Mouse (Mus musculus) forebrain, embryonic 11.5 days (tissue): ENCODE measurements at regions not wholly inside any gene's neighbourhood (a gene's known extent, or its start where the extent isn't known, plus 50 kb on each side); places are given as distances from the start of the nearest gene placed in this dataset.

Experiments used
- ATAC-seq: fragments of 200-750 bp; cut with Nextera tagmentation; replicated peaks from 2 replicates; pipeline ENCODE4 v1.8.0; 2017; ENCODE audit warnings: moderate TSS enrichment; ENCODE audit not compliant: low FRiP score
- DNase-seq: peaks from one replicate; pipeline ENCODE4 v3.0.0-alpha.2; 2017; ENCODE audit warnings: low spot score
- H3K27ac ChIP-seq: fragments of 300-500 bp; sonication (generic); 2 replicates; pipeline ENCODE4 v1.5.1; 2014; ENCODE audit warnings: low read depth, low read length
- H3K27me3 ChIP-seq: fragments of 300-500 bp; sonication (generic); 2 replicates; pipeline ENCODE4 v1.6.1; 2014; ENCODE audit warnings: mild to moderate bottlenecking, low read length, mixed read lengths; ENCODE audit not compliant: control insufficient read depth, insufficient read depth
- H3K36me3 ChIP-seq: fragments of 300-500 bp; sonication (generic); 2 replicates; pipeline ENCODE4 v1.6.1; 2014; ENCODE audit warnings: mild to moderate bottlenecking, low read length, moderate library complexity, mixed read lengths; ENCODE audit not compliant: control insufficient read depth, insufficient read depth
- H3K4me1 ChIP-seq: fragments of 300-500 bp; sonication (generic); replicated peaks from 2 replicates; pipeline ENCODE4 v1.6.1; 2014; ENCODE audit warnings: low read length, mixed read lengths; ENCODE audit not compliant: control insufficient read depth, insufficient read depth
- H3K4me2 ChIP-seq: fragments of 300-500 bp; sonication (generic); 2 replicates; pipeline ENCODE4 v1.6.1; 2014; ENCODE audit warnings: low read depth, mild to moderate bottlenecking, low read length, moderate library complexity, mixed read lengths; ENCODE audit not compliant: severe bottlenecking
- H3K4me3 ChIP-seq: fragments of 300-500 bp; sonication (generic); 2 replicates; pipeline ENCODE4 v1.5.1; 2014; ENCODE audit warnings: low read depth, low read length
- H3K9ac ChIP-seq: fragments of 300-500 bp; sonication (generic); 2 replicates; pipeline ENCODE4 v1.6.1; 2014; ENCODE audit warnings: low read length
- H3K9me3 ChIP-seq: fragments of 300-500 bp; sonication (generic); 2 replicates; pipeline ENCODE4 v1.6.1; 2016; ENCODE audit warnings: low read length, mixed read lengths; ENCODE audit not compliant: control insufficient read depth
- WGBS: fragments of 180-500 bp; shearing (Covaris S2); extraction: QIAGEN DNeasy Blood & Tissue Kit; methylation state at CpG from one replicate; pipeline ENCODE4 v1.1.7; 2014; 5-methylcytosine and 5-hydroxymethylcytosine counted together

DNA sequence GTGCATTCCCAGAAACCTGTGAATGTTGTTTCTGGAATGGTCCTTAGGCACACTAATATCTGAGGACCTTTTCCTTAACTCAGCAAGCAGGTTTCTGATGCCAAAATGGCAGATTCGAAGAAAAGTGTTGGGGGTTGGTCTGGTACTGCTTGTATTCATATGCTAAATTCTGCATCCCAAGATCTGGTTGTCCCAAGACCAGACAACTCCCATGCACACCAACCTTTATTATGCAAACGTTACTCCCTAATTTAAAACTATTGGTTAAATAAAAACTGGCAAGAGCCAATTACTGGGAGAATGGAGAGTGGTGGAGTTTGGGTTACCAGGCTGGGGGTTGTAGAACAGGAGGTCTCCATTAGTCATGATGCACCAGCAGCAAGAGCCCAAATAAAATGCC, 129.0 kb upstream of the Tspan2 start:
- 63% methylated on average over 2 of the region's 2 CpGs for WGBS

DNA sequence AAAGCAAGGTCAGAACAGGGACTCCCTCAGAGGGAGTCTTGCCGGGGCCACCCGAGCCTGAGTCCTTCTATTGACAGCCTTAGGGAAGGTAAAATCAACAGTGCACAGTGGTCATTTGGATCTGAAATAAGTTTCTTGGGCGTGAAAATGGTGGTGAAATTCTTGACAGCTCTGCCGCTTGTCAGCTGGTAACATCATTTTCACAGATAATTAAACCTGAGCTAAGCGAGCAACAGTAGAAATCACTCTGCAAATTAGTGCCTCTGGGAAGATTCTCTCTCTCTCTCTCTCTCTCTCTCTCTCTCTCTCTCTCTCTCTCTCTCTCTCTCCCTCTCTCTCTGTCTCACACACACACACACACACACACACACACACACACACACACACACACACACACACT, 123.4 kb upstream of the Tspan2 start:
- no peak for ATAC-seq

More for the DNA sequence above, 129.0 kb upstream of the Tspan2 start:
- no peak overlapping the region for H3K4me2 ChIP-seq
- H3K27me3 ChIP-seq = no peaks in the 10 kb centered on the region
- no peaks in the 10 kb centered on the region for H3K9me3 ChIP-seq
- no peak overlapping the region for H3K27ac ChIP-seq
- H3K9ac ChIP-seq = no peak overlapping the region
- H3K36me3 ChIP-seq = no peaks in the 10 kb centered on the region
- H3K4me3 ChIP-seq = no peak overlapping the region
- H3K4me1 ChIP-seq = 0 out of 2 replicates have a peak, but pooled peaks cover 3% of the 10 kb centered on the region
- ATAC-seq = no peak
- DNase-seq = no peak

DNA sequence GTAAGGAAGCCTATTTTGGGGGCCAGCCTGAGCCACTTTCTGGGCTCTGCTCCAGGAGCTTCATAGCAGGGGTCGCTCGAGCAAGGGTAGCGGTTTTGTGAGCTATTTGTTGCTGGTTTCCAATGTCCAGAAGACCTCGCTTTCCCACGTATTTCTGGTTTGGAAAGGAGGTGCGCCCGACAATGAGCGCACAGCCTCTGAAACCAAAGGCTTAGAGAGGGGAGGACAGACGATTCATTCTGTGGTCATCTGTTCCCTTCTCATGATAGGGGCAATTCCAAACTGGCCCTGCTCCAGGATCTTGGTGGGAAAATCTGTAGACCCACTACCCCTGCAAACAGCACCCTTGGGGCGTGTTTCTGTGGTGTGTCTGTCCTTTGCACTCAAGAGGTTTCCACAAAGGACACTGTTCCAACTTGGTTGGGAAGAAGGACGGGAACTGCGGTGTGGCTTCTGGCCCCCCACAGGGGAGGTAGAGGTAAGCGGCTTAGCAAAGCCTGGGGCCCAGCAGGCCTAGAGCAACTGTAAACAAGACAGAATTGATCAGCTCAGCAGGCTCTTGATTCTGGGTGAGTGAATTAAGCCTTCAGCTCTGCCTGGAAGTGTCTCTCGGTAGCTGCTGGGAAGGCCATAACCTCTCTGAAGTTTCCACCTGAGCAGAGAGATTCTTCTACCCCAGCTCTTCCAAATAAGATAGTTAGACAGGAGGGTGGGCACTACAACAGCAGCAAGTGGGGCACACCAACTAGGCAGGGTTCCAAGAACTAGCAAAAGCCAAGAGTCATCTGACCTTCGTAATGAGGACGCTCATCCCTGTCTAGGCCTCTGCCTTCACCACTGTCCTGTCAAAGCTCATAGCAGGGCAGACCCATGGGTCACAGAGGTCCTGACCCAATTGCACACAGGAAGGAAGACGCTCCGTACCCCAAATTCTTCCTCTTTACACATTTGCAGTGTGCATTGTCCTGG, 122.6 kb upstream of the Tspan2 start:
- H3K36me3 ChIP-seq = no peaks in the 10 kb centered on the region
- H3K4me3 ChIP-seq = no peak overlapping the region
- no peaks in the 10 kb centered on the region for H3K9me3 ChIP-seq
- DNase-seq = peak; percentile 56
- no peak overlapping the region for H3K9ac ChIP-seq
- no peak overlapping the region for H3K27ac ChIP-seq
- no peak overlapping the region for H3K4me2 ChIP-seq
- peaks cover 3% of the 10 kb centered on the region; the same call in 1 of the 2 replicates for H3K4me1 ChIP-seq
- H3K27me3 ChIP-seq = no peaks in the 10 kb centered on the region
- WGBS = 16% methylated on average over 18 of the region's 18 CpGs
- no peak for ATAC-seq

More for the DNA sequence above, 123.4 kb upstream of the Tspan2 start:
- H3K36me3 ChIP-seq = no peaks in the 10 kb centered on the region
- 28% methylated on average over 5 of the region's 5 CpGs for WGBS
- H3K27me3 ChIP-seq = no peaks in the 10 kb centered on the region
- peaks cover 3% of the 10 kb centered on the region; the same call in 1 of the 2 replicates for H3K4me1 ChIP-seq
- no peak overlapping the region for H3K9ac ChIP-seq
- H3K4me2 ChIP-seq = no peak overlapping the region
- H3K4me3 ChIP-seq = no peak overlapping the region
- H3K27ac ChIP-seq = no peak overlapping the region
- no peaks in the 10 kb centered on the region for H3K9me3 ChIP-seq
- DNase-seq = no peak

DNA sequence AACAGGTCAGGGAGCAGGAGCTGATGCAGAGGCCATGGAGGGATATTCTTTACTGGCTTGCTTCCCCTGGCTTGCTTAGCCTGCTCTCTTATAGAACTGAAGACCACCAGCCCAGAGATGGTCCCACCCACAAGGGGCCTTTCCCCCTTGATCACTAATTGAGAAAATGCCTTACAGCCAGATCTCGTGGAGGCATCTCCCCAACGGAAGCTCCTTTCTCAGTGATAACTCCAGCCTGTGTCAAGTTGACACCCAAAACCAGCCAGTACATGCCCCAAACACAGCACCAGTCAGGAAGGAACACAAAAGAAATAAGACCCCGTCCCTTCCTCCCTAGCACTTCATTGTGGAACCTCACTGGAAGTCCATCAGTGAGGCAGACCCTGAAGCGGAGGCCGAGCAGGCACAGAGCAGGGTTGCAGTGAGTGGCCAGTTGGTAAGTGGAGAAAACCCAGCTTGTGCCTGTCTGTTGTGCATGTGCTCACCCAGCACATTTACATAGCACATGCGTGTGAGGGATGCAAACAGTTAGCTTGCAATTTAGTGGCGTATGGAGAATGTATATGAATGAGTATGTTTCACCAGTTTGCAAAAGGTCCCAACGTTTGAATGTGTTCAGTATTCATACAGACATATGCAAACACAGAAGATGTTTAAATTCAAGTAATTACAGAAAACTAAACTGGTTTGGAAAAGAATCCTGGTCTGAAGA, 114.5 kb upstream of the Tspan2 start:
- 73% methylated on average over 8 of the region's 8 CpGs for WGBS
- Histone ChIP-seq H3K9ac (no peak overlapping the region), H3K4me1 (no peaks in the 10 kb centered on the region), H3K9me3 (no peaks in the 10 kb centered on the region), H3K27ac (no peak overlapping the region), H3K4me2 (no peak overlapping the region), H3K27me3 (no peaks in the 10 kb centered on the region), H3K4me3 (no peak overlapping the region), H3K36me3 (no peaks in the 10 kb centered on the region)
- no peak for DNase-seq
- no peak for ATAC-seq

GRCm38 (mm10) chr3:102636076-102636475, 98.3 kb upstream of the Tspan2 start:
- Histone ChIP-seq H3K9me3 (no peaks in the 10 kb centered on the region), H3K4me3 (no peak overlapping the region), H3K9ac (no peak overlapping the region), H3K27me3 (no peaks in the 10 kb centered on the region), H3K4me1 (no peaks in the 10 kb centered on the region), H3K4me2 (no peak overlapping the region), H3K27ac (no peak overlapping the region), H3K36me3 (no peaks in the 10 kb centered on the region)
- WGBS = 87% methylated on average over 4 of the region's 4 CpGs
- ATAC-seq (no peak), DNase-seq (no peak)

GRCm38 (mm10) chr3:102636674-102637073, 97.7 kb upstream of the Tspan2 start:
- H3K9ac ChIP-seq = no peak overlapping the region
- WGBS = 84% methylated on average over 4 of the region's 4 CpGs
- H3K9me3 ChIP-seq = no peaks in the 10 kb centered on the region
- H3K4me1 ChIP-seq = no peaks in the 10 kb centered on the region
- H3K27ac ChIP-seq = no peak overlapping the region
- no peak for DNase-seq
- no peaks in the 10 kb centered on the region for H3K27me3 ChIP-seq
- no peaks in the 10 kb centered on the region for H3K36me3 ChIP-seq
- no peak overlapping the region for H3K4me3 ChIP-seq
- no peak for ATAC-seq
- H3K4me2 ChIP-seq = no peak overlapping the region

GRCm38 (mm10) chr3:102644276-102644940, 89.9 kb upstream of the Tspan2 start:
- Histone ChIP-seq H3K9ac (no peak overlapping the region), H3K27me3 (no peaks in the 10 kb centered on the region), H3K27ac (no peak overlapping the region), H3K4me3 (no peak overlapping the region), H3K4me2 (no peak overlapping the region), H3K9me3 (no peaks in the 10 kb centered on the region), H3K36me3 (no peaks in the 10 kb centered on the region), H3K4me1 (no peaks in the 10 kb centered on the region)
- 81% methylated on average over 11 of the region's 11 CpGs for WGBS
- no peak for ATAC-seq
- no peak for DNase-seq

DNA sequence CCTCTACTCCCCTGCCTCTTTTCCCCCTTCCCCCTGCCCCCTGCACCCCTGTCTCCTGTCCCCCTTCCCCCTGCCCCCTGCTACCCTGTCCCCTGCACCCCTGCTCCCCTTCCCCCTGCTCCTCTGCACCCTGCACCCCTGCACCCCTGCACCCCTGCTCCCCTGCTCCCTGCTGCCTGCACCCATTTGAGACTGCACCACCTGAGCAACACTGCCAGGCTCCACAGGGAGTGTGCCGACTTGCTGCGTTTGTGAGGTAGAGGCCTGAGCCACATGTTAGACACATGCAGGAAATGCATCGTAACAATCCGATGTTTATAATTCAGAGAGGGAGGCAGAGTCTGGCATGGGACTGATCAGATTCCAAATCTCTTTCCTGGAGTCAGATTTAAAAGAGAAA, 85.9 kb upstream of the Tspan2 start:
- no peak overlapping the region for H3K27ac ChIP-seq

More for the DNA sequence above, 85.9 kb upstream of the Tspan2 start:
- H3K4me2 ChIP-seq = no peak overlapping the region
- 88% methylated on average over 4 of the region's 4 CpGs for WGBS
- DNase-seq = no peak
- no peak overlapping the region for H3K9ac ChIP-seq
- no peaks in the 10 kb centered on the region for H3K36me3 ChIP-seq
- no peaks in the 10 kb centered on the region for H3K4me1 ChIP-seq
- H3K4me3 ChIP-seq = no peak overlapping the region
- H3K9me3 ChIP-seq = no peaks in the 10 kb centered on the region
- H3K27me3 ChIP-seq = no peaks in the 10 kb centered on the region
- no peak for ATAC-seq
